Mouse (Mus musculus) testis, adult 2 months (tissue): ENCODE results near the gene Dnah7a. TPM values are rescaled to one million over a fixed set of nuclear protein-coding genes. Genes with fewer than 3 reads are reported as not detected.
"Not testable (repeated sequence)": the region's sequence is repeated elsewhere in the genome, so short reads cannot be mapped to it uniquely, and the experiment has no call there.

Experiments
- H3K27ac ChIP-seq: fragments of 200-500 bp; 2 replicates; pipeline ENCODE4 v1.5.1; 2012; ENCODE audit warnings: low read depth, low read length; ENCODE audit not compliant: control insufficient read depth, insufficient read depth
- H3K27me3 ChIP-seq: fragments of 200-500 bp; 2 replicates; pipeline ENCODE4 v1.6.1; 2012; ENCODE audit warnings: mild to moderate bottlenecking, low read length, moderate library complexity; ENCODE audit not compliant: control insufficient read depth, insufficient read depth
- H3K36me3 ChIP-seq: fragments of 200-500 bp; 2 replicates; pipeline ENCODE4 v1.6.1; 2012; ENCODE audit warnings: mild to moderate bottlenecking, low read length; ENCODE audit not compliant: control insufficient read depth, insufficient read depth
- H3K4me1 ChIP-seq: fragments of 200-500 bp; 2 replicates; pipeline ENCODE4 v1.6.1; 2012; ENCODE audit warnings: low read length; ENCODE audit not compliant: control insufficient read depth, insufficient read depth
- H3K4me3 ChIP-seq: fragments of 200-500 bp; 2 replicates; pipeline ENCODE4 v1.5.1; 2012; ENCODE audit warnings: low read depth, mild to moderate bottlenecking, low read length, moderate library complexity, mixed read lengths; ENCODE audit not compliant: control insufficient read depth
- CTCF ChIP-seq: fragments of 200-500 bp; IDR thresholded peaks from 2 replicates; pipeline ENCODE4 v1.5.1; 2012; ENCODE audit warnings: low read depth, mild to moderate bottlenecking, inconsistent platforms, low read length, moderate library complexity; ENCODE audit not compliant: control insufficient read depth, insufficient read depth, insufficient replicate concordance
- POLR2A ChIP-seq: fragments of 200-500 bp; IDR thresholded peaks from 2 replicates; pipeline ENCODE4 v1.6.1; 2012; ENCODE audit warnings: low read depth, mild to moderate bottlenecking, inconsistent platforms, low read length, moderate library complexity; ENCODE audit not compliant: control insufficient read depth
- polyA plus RNA-seq: library from polyadenylated mRNA; depleted of rRNA; stranded (reverse); fragments of >200 nt; gene quantifications from 2 replicates; pipeline ENCODE4 v1.2.3, GENCODE M21; 2012; rRNA removed

Dnah7a gene
- polyA plus RNA-seq, 1 experiment: 26.5 TPM

- Histone ChIP-seq H3K27me3 (no peaks in the 10 kb centered on the region), H3K27ac (no peak overlapping the region), H3K4me3 (no peak overlapping the region), H3K36me3 (no peaks in the 10 kb centered on the region), H3K4me1 (no peaks in the 10 kb centered on the region; the same call in 1 of the 2 replicates)
- TF ChIP-seq CTCF: no peak
- TF ChIP-seq POLR2A: no peak
Measured at GRCm38 (mm10) chr1:53388762-53389161, 317.8 kb downstream of the Dnah7a start.

- H3K4me3 ChIP-seq: no peak overlapping the region
- H3K36me3 ChIP-seq: no peaks in the 10 kb centered on the region
- TF ChIP-seq CTCF (no peak), POLR2A (no peak)
- no peak overlapping the region for H3K27ac ChIP-seq
- H3K4me1 ChIP-seq: no peaks in the 10 kb centered on the region
- H3K27me3 ChIP-seq: no peaks in the 10 kb centered on the region
Measured at GRCm38 (mm10) chr1:53384085-53384688, 322.4 kb downstream of the Dnah7a start.

GRCm38 (mm10) chr1:53377731-53378130 lies 328.9 kb downstream of the Dnah7a start:
- H3K4me3 ChIP-seq: no peak overlapping the region
- H3K27me3 ChIP-seq: no peaks in the 10 kb centered on the region
- no peak for TF ChIP-seq CTCF
- TF ChIP-seq POLR2A: no peak

GRCm38 (mm10) chr1:53375965-53376364 lies 330.6 kb downstream of the Dnah7a start:
- H3K4me3 ChIP-seq, H3K4me1 ChIP-seq, H3K36me3 ChIP-seq, H3K27ac ChIP-seq, H3K27me3 ChIP-seq: not testable (repeated sequence)

More at GRCm38 (mm10) chr1:53377731-53378130, 328.9 kb downstream of the Dnah7a start:
- H3K36me3 ChIP-seq: no peaks in the 10 kb centered on the region
- H3K27ac ChIP-seq: no peak overlapping the region
- no peaks in the 10 kb centered on the region for H3K4me1 ChIP-seq

GRCm38 (mm10) chr1:53358988-53359387 lies 347.6 kb downstream of the Dnah7a start:
- no peak overlapping the region for H3K4me3 ChIP-seq
- no peaks in the 10 kb centered on the region for H3K27me3 ChIP-seq
- no peaks in the 10 kb centered on the region for H3K36me3 ChIP-seq
- no peaks in the 10 kb centered on the region for H3K4me1 ChIP-seq
- no peak for TF ChIP-seq POLR2A
- TF ChIP-seq CTCF: no peak
- no peak overlapping the region for H3K27ac ChIP-seq

- Histone ChIP-seq H3K4me3 (peak within 1 kb of the TSS; percentile 91), H3K36me3 (no peaks in the 10 kb centered on the region; the same call in 1 of the 2 replicates), H3K4me1 (no peaks in the 10 kb centered on the region), H3K27me3 (no peaks in the 10 kb centered on the region), H3K27ac (peak within 1 kb of the TSS; percentile 19; the same call in 1 of the 2 replicates)
- TF ChIP-seq POLR2A (peak; percentile 91), CTCF (no peak)
Measured at GRCm38 (mm10) chr1:53352327-53353261, 354.0 kb downstream of the Dnah7a start, which contains the start of the genes Asdurf, Gm28551 and Asnsd1. Asdurf (minus strand) TSS chr1:53352619. Gm28551 (minus strand) TSS chr1:53352667. Asnsd1 (minus strand) TSS chr1:53352752.

Other genes starting within 250 kb of the Dnah7a start
- gene Stk17b, start 78.4 kb upstream of the Dnah7a start, polyA plus RNA-seq: 6.7 and 6.9 TPM in 2 replicates